Mouse (Mus musculus) MEL (cell line): Measurements from ENCODE around the gene Deup1. TPM values are rescaled to one million over a fixed set of nuclear protein-coding genes. Genes with fewer than 3 reads are reported as not detected.

Experiments
- DNase-seq: peaks from one replicate; pipeline ENCODE4 v3.0.0; 2011; ENCODE audit warnings: low read depth, low spot score
- H3K27ac ChIP-seq: 2 replicates; pipeline ENCODE4 v1.5.1; 2012; ENCODE audit warnings: low read depth, mild to moderate bottlenecking, control low read depth, low read length, moderate library complexity; ENCODE audit not compliant: control insufficient read depth
- H3K27me3 ChIP-seq, 2 experiments: fragments of 150-350 bp in 1 of 2; sonication (generic) in 1 of 2; 2 replicates each; pipeline ENCODE4 v1.6.1; 2012; ENCODE audit warnings: low read length in 2 of 2, mild to moderate bottlenecking in 2 of 2, improper control_type of control experiment in 1 of 2, moderate library complexity in 1 of 2; ENCODE audit not compliant: insufficient read depth in 2 of 2, control insufficient read depth in 1 of 2
- H3K36me3 ChIP-seq, 2 experiments: 2 replicates each; pipeline ENCODE4 v1.6.1; 2012 to 2014; ENCODE audit warnings: low read length in 2 of 2, improper control_type of control experiment in 1 of 2, inconsistent platforms in 1 of 2, mild to moderate bottlenecking in 1 of 2; ENCODE audit not compliant: insufficient read depth in 2 of 2, control insufficient read depth in 1 of 2
- H3K4me1 ChIP-seq, 2 experiments: fragments of 150-350 bp in 1 of 2; sonication (generic) in 1 of 2; 2 replicates each; pipeline ENCODE4 v1.6.1; 2012; ENCODE audit warnings: low read length in 2 of 2, improper control_type of control experiment in 1 of 2, mild to moderate bottlenecking in 1 of 2; ENCODE audit not compliant: insufficient read depth in 2 of 2, control insufficient read depth in 1 of 2
- H3K4me3 ChIP-seq, 2 experiments: fragments of 150-350 bp in 1 of 2; sonication (generic) in 1 of 2; 2 replicates each; pipeline ENCODE4 v1.5.1; 2012; ENCODE audit warnings: low read depth in 2 of 2, low read length in 2 of 2, mild to moderate bottlenecking in 2 of 2, moderate library complexity in 2 of 2, control low read depth in 1 of 2, improper control_type of control experiment in 1 of 2; ENCODE audit not compliant: control insufficient read depth in 1 of 2, insufficient read depth in 1 of 2
- H3K79me2 ChIP-seq: 2 replicates; pipeline ENCODE4 v1.6.1; 2012; ENCODE audit warnings: mild to moderate bottlenecking, low read length, moderate library complexity; ENCODE audit not compliant: control insufficient read depth, poor library complexity, insufficient read depth
- H3K9ac ChIP-seq: 2 replicates; pipeline ENCODE4 v1.6.1; 2012; ENCODE audit warnings: low read depth, mild to moderate bottlenecking, control low read depth, low read length, moderate library complexity; ENCODE audit not compliant: control insufficient read depth, poor library complexity, severe bottlenecking
- H3K9me3 ChIP-seq: fragments of 150-350 bp; sonication (generic); replicated peaks from 2 replicates; pipeline ENCODE4 v1.6.1; 2012; ENCODE audit warnings: mild to moderate bottlenecking, low read length, improper control_type of control experiment, moderate library complexity; ENCODE audit not compliant: insufficient read depth
- CHD1 ChIP-seq: IDR thresholded peaks from 2 replicates; pipeline ENCODE4 v1.6.1; 2012; ENCODE audit warnings: low read depth, mild to moderate bottlenecking, inconsistent platforms, low read length, improper control_type of control experiment
- ELF1 ChIP-seq: IDR thresholded peaks from 2 replicates; pipeline ENCODE4 v1.6.1; 2014; ENCODE audit warnings: low read depth, mild to moderate bottlenecking, inconsistent platforms, low read length, improper control_type of control experiment, moderate library complexity
- EP300 ChIP-seq, 2 experiments: IDR thresholded peaks; 2 replicates each; pipeline ENCODE4 v1.6.1; 2011; ENCODE audit warnings: improper control_type of control experiment in 2 of 2, low read length in 2 of 2, low read depth in 1 of 2, mild to moderate bottlenecking in 1 of 2
- ETS1 ChIP-seq: IDR thresholded peaks from 2 replicates; pipeline ENCODE4 v1.6.1; 2012; ENCODE audit warnings: low read depth, mild to moderate bottlenecking, inconsistent platforms, low read length, improper control_type of control experiment, moderate library complexity
- GABPA ChIP-seq: IDR thresholded peaks from 2 replicates; pipeline ENCODE4 v1.6.1; 2012; ENCODE audit warnings: low read depth, mild to moderate bottlenecking, inconsistent platforms, low read length, improper control_type of control experiment, moderate library complexity
- GATA1 ChIP-seq: IDR thresholded peaks from 2 replicates; pipeline ENCODE4 v1.6.1; 2011; ENCODE audit warnings: low read depth, low read length, improper control_type of control experiment
- HCFC1 ChIP-seq: IDR thresholded peaks from 2 replicates; pipeline ENCODE4 v1.6.1; 2012; ENCODE audit warnings: low read depth, mild to moderate bottlenecking, inconsistent platforms, low read length, improper control_type of control experiment, moderate library complexity
- MAFK ChIP-seq: IDR thresholded peaks from 2 replicates; pipeline ENCODE4 v1.6.1; 2011; ENCODE audit warnings: low read depth, mild to moderate bottlenecking, low read length, improper control_type of control experiment, borderline replicate concordance
- NELFE ChIP-seq: IDR thresholded peaks from 2 replicates; pipeline ENCODE4 v1.6.1; 2011; ENCODE audit warnings: low read depth, low read length, improper control_type of control experiment
- POLR2AphosphoS5 ChIP-seq: IDR thresholded peaks from 2 replicates; pipeline ENCODE4 v1.6.1; 2012; ENCODE audit warnings: low read depth, borderline replicate concordance, mild to moderate bottlenecking, inconsistent platforms, low read length, moderate library complexity, mixed read lengths
- SIN3A ChIP-seq: IDR thresholded peaks from 2 replicates; pipeline ENCODE4 v1.6.1; 2012; ENCODE audit warnings: low read length, improper control_type of control experiment, inconsistent platforms
- SMC3 ChIP-seq: IDR thresholded peaks from 2 replicates; pipeline ENCODE4 v1.6.1; 2011; ENCODE audit warnings: low read depth, low read length, improper control_type of control experiment
- TCF12 ChIP-seq: IDR thresholded peaks from 2 replicates; pipeline ENCODE4 v1.6.1; 2014; ENCODE audit warnings: low read depth, mild to moderate bottlenecking, inconsistent platforms, low read length, improper control_type of control experiment, moderate library complexity
- UBTF ChIP-seq: IDR thresholded peaks from 2 replicates; pipeline ENCODE4 v1.6.1; 2012; ENCODE audit warnings: low read depth, mild to moderate bottlenecking, inconsistent platforms, low read length, improper control_type of control experiment, moderate library complexity, borderline replicate concordance; ENCODE audit not compliant: insufficient read depth
- ZC3H11A ChIP-seq: IDR thresholded peaks from 2 replicates; pipeline ENCODE4 v1.6.1; 2012; ENCODE audit warnings: low read depth, mild to moderate bottlenecking, inconsistent platforms, low read length, improper control_type of control experiment
- ZNF384 ChIP-seq: IDR thresholded peaks from 2 replicates; pipeline ENCODE4 v1.6.1; 2012; ENCODE audit warnings: low read depth, mild to moderate bottlenecking, inconsistent platforms, low read length, improper control_type of control experiment
- polyA plus RNA-seq, 2 experiments: library from polyadenylated mRNA; stranded (reverse) in 1 of 2; unstranded in 1 of 2; fragments of >175 nt in 1 of 2; fragments of >200 nt in 1 of 2; gene quantifications; 2 replicates each; pipeline versions ENCODE4 v1.2.1 to v1.2.4; 2012; ENCODE audit warnings: low replicate concordance in 2 of 2, low read depth in 1 of 2; ENCODE audit not compliant: insufficient read length in 2 of 2, insufficient read depth in 1 of 2, missing spikeins in 1 of 2
- total RNA-seq: library from RNA; depleted of rRNA; stranded (reverse); fragments of 300-350 nt; gene quantifications from 2 replicates; pipeline ENCODE4 v1.2.3, GENCODE M21; 2012

The Deup1 gene
- total and polyA plus RNA-seq, 3 experiments = not detected

- no peaks in the 10 kb centered on the region for H3K27me3 ChIP-seq
- DNase-seq = no peak
- no peak for TF ChIP-seq ZNF384
- no peak for TF ChIP-seq GABPA
- no peak for TF ChIP-seq ZC3H11A
- no peak for TF ChIP-seq ELF1
- no peak for TF ChIP-seq MAFK
- no peak for TF ChIP-seq ETS1
- no peak for TF ChIP-seq SMC3
- no peak overlapping the region for H3K4me3 ChIP-seq
- no peaks in the 10 kb centered on the region for H3K4me1 ChIP-seq
- H3K79me2 ChIP-seq = no peaks in the 10 kb centered on the region
- H3K36me3 ChIP-seq = no peaks in the 10 kb centered on the region
- H3K9ac ChIP-seq = no peak overlapping the region
- no peaks in the 10 kb centered on the region for H3K9me3 ChIP-seq
- no peak overlapping the region for H3K27ac ChIP-seq
Measured at GRCm38 (mm10) chr9:15594148-15594547, 33.6 kb downstream of the Deup1 start.

GRCm38 (mm10) chr9:15587157-15587854, 40.4 kb downstream of the Deup1 start:
- H3K27me3 ChIP-seq = no peaks in the 10 kb centered on the region
- H3K4me1 ChIP-seq = no peaks in the 10 kb centered on the region
- no peak for DNase-seq
- H3K4me3 ChIP-seq = no peak overlapping the region
- no peak overlapping the region for H3K9ac ChIP-seq
- no peak for TF ChIP-seq TCF12
- TF ChIP-seq EP300 (IDR thresholded peaks at IDR 0.05; ENCODE audit: low read depth in 1 of 2, low read length in 2 of 2) = no peak
- TF ChIP-seq NELFE = no peak
- no peak for TF ChIP-seq SIN3A
- no peak for TF ChIP-seq POLR2AphosphoS5
- TF ChIP-seq UBTF = no peak
- TF ChIP-seq GATA1 = no peak
- TF ChIP-seq ZC3H11A = no peak
- no peak for TF ChIP-seq HCFC1
- no peak for TF ChIP-seq CHD1
- H3K79me2 ChIP-seq = no peaks in the 10 kb centered on the region
- no peaks in the 10 kb centered on the region for H3K9me3 ChIP-seq
- no peaks in the 10 kb centered on the region for H3K36me3 ChIP-seq
- no peak overlapping the region for H3K27ac ChIP-seq
